Mouse (Mus musculus) E14TG2a.4 (cell line): Measurements from ENCODE around the gene Nab1.

Source experiments
- H3K27me3 ChIP-seq: 2 replicates; pipeline ENCODE4 v1.6.1; 2014; ENCODE audit warnings: low read length, control low read depth; ENCODE audit not compliant: insufficient read depth
- H3K36me3 ChIP-seq: 2 replicates; pipeline ENCODE4 v1.6.1; 2014; ENCODE audit warnings: low read length, control low read depth; ENCODE audit not compliant: insufficient read depth
- H3K4me1 ChIP-seq: replicated peaks from 2 replicates; pipeline ENCODE4 v1.6.1; 2014; ENCODE audit warnings: low read depth, low read length, control low read depth
- H3K4me3 ChIP-seq: replicated peaks from 2 replicates; pipeline ENCODE4 v1.5.1; 2014; ENCODE audit warnings: mild to moderate bottlenecking, low read length
- H3K9me3 ChIP-seq: 2 replicates; pipeline ENCODE4 v1.6.1; 2014; ENCODE audit warnings: low read length, control low read depth
- CTCF ChIP-seq: conservative IDR thresholded peaks from 2 replicates; pipeline ENCODE4 v1.5.1; 2014; ENCODE audit warnings: low read length
- NANOG ChIP-seq: IDR thresholded peaks from 2 replicates; pipeline ENCODE4 v1.6.1; 2014; ENCODE audit warnings: borderline replicate concordance, low read length, mixed read lengths
- POU5F1 ChIP-seq: IDR thresholded peaks from 2 replicates; pipeline ENCODE4 v1.6.1; 2014; ENCODE audit warnings: low read length, borderline replicate concordance

Gene Nab1

GRCm38 (mm10) chr1:52498786-52499450 lies 1.6 kb downstream of the Nab1 start:
- Histone ChIP-seq H3K36me3 (no peaks in the 10 kb centered on the region), H3K27me3 (peaks cover 33% of the 10 kb centered on the region), H3K4me1 (peaks cover 10% of the 10 kb centered on the region), H3K9me3 (no peaks in the 10 kb centered on the region), H3K4me3 (peak overlapping the region; percentile 84; the same call in 1 of the 2 replicates)
- no peak for TF ChIP-seq CTCF

- Histone ChIP-seq H3K27me3 (no peaks in the 10 kb centered on the region), H3K4me3 (peak overlapping the region; percentile 58), H3K9me3 (no peaks in the 10 kb centered on the region), H3K36me3 (no peaks in the 10 kb centered on the region), H3K4me1 (peaks cover 7% of the 10 kb centered on the region; the same call in 1 of the 2 replicates)
- TF ChIP-seq CTCF (peak; percentile 51), POU5F1 (no peak)
These were observed 10.8 kb downstream of the Nab1 start for GRCm38 (mm10) chr1:52489538-52490181.

- Histone ChIP-seq H3K4me1 (peaks cover 1% of the 10 kb centered on the region; the same call in 1 of the 2 replicates), H3K9me3 (no peaks in the 10 kb centered on the region), H3K27me3 (no peaks in the 10 kb centered on the region), H3K4me3 (no peak overlapping the region), H3K36me3 (no peaks in the 10 kb centered on the region)
- TF ChIP-seq POU5F1 (no peak), CTCF (no peak), NANOG (no peak)
These were observed 15.5 kb downstream of the Nab1 start for GRCm38 (mm10) chr1:52484980-52485379.

GRCm38 (mm10) chr1:52474291-52474690 lies 26.2 kb downstream of the Nab1 start:
- TF ChIP-seq NANOG: no peak
- no peak for TF ChIP-seq CTCF
- TF ChIP-seq POU5F1: no peak
- Histone ChIP-seq H3K27me3 (no peaks in the 10 kb centered on the region), H3K4me3 (no peak overlapping the region), H3K9me3 (peaks cover 13% of the 10 kb centered on the region), H3K36me3 (peaks cover 7% of the 10 kb centered on the region; the same call in 1 of the 2 replicates), H3K4me1 (no peaks in the 10 kb centered on the region)

GRCm38 (mm10) chr1:52470811-52471489 lies 29.5 kb downstream of the Nab1 start:
- Histone ChIP-seq H3K4me1 (no peaks in the 10 kb centered on the region), H3K36me3 (peaks cover 7% of the 10 kb centered on the region; the same call in 1 of the 2 replicates), H3K27me3 (no peaks in the 10 kb centered on the region), H3K4me3 (no peak overlapping the region), H3K9me3 (peaks cover 10% of the 10 kb centered on the region)
- TF ChIP-seq POU5F1: no peak
- no peak for TF ChIP-seq CTCF
- TF ChIP-seq NANOG: no peak

GRCm38 (mm10) chr1:52470326-52470725 lies 30.2 kb downstream of the Nab1 start:
- Histone ChIP-seq H3K4me3 (no peak overlapping the region), H3K4me1 (no peaks in the 10 kb centered on the region), H3K27me3 (no peaks in the 10 kb centered on the region), H3K36me3 (peaks cover 7% of the 10 kb centered on the region; the same call in 1 of the 2 replicates), H3K9me3 (peaks cover 6% of the 10 kb centered on the region)
- TF ChIP-seq CTCF: no peak
- no peak for TF ChIP-seq NANOG

- H3K9me3 ChIP-seq: no peaks in the 10 kb centered on the region
- no peak overlapping the region for H3K4me3 ChIP-seq
- TF ChIP-seq POU5F1 (no peak), CTCF (no peak), NANOG (no peak)
- no peaks in the 10 kb centered on the region for H3K36me3 ChIP-seq
- no peaks in the 10 kb centered on the region for H3K27me3 ChIP-seq
- no peaks in the 10 kb centered on the region for H3K4me1 ChIP-seq
These were observed 33.9 kb downstream of the Nab1 start for GRCm38 (mm10) chr1:52466518-52467120.

GRCm38 (mm10) chr1:52465830-52466229 lies 34.6 kb downstream of the Nab1 start:
- no peaks in the 10 kb centered on the region for H3K27me3 ChIP-seq
- TF ChIP-seq CTCF: no peak
- no peak for TF ChIP-seq NANOG
- no peak for TF ChIP-seq POU5F1
- H3K4me3 ChIP-seq: no peak overlapping the region
- H3K4me1 ChIP-seq: no peaks in the 10 kb centered on the region
- H3K9me3 ChIP-seq: no peaks in the 10 kb centered on the region
- no peaks in the 10 kb centered on the region for H3K36me3 ChIP-seq
